Mouse (Mus musculus) neural tube, embryonic 13.5 days (tissue): ENCODE results near the gene Uba1. TPM values are rescaled to one million over a fixed set of nuclear protein-coding genes. Genes with fewer than 3 reads are reported as not detected.

Source experiments
- ATAC-seq: fragments of 200-750 bp; cut with Nextera tagmentation; 2 replicates; pipeline ENCODE4 v1.8.0; 2017; ENCODE audit warnings: low read depth, mild to moderate bottlenecking, moderate TSS enrichment, moderate library complexity
- H3K27ac ChIP-seq: fragments of 300-500 bp; sonication (generic); replicated peaks from 2 replicates; pipeline ENCODE4 v1.5.1; 2015; ENCODE audit warnings: moderate library complexity, mild to moderate bottlenecking, inconsistent platforms
- H3K27me3 ChIP-seq: fragments of 300-500 bp; sonication (generic); 2 replicates; pipeline ENCODE4 v1.6.1; 2015; ENCODE audit warnings: mild to moderate bottlenecking, inconsistent platforms
- H3K36me3 ChIP-seq: fragments of 300-500 bp; sonication (generic); 2 replicates; pipeline ENCODE4 v1.6.1; 2015; ENCODE audit warnings: mild to moderate bottlenecking, inconsistent platforms
- H3K4me1 ChIP-seq: fragments of 300-500 bp; sonication (generic); replicated peaks from 2 replicates; pipeline ENCODE4 v1.6.1; 2015; ENCODE audit warnings: inconsistent platforms
- H3K4me2 ChIP-seq: fragments of 300-500 bp; sonication (generic); 2 replicates; pipeline ENCODE4 v1.6.1; 2015; ENCODE audit warnings: inconsistent platforms, mild to moderate bottlenecking, moderate library complexity
- H3K4me3 ChIP-seq: fragments of 300-500 bp; sonication (generic); 2 replicates; pipeline ENCODE4 v1.5.1; 2015; ENCODE audit warnings: mild to moderate bottlenecking, inconsistent platforms
- H3K9ac ChIP-seq: fragments of 300-500 bp; sonication (generic); 2 replicates; pipeline ENCODE4 v1.6.1; 2015; ENCODE audit warnings: moderate library complexity, mild to moderate bottlenecking, inconsistent platforms
- H3K9me3 ChIP-seq: fragments of 300-500 bp; sonication (generic); 2 replicates; pipeline ENCODE4 v1.6.1; 2016; ENCODE audit warnings: inconsistent platforms
- WGBS: fragments of 180-500 bp; shearing (Covaris S2); methylation state at CpG from one replicate; pipeline ENCODE4 v1.1.7; 2015; 5-methylcytosine and 5-hydroxymethylcytosine counted together
- polyA plus RNA-seq: library from polyadenylated mRNA; unstranded; fragments of >200 nt; fragmentation: Nextera tagmentation; extraction: Ambion mirVana; gene quantifications from 2 replicates; pipeline ENCODE4 v1.2.1, GENCODE M21; 2015

Gene Uba1
- 390 TPM in 2 replicates for polyA plus RNA-seq

- peak; percentile 88 for ATAC-seq
- H3K4me3 ChIP-seq = peak within 1 kb of the TSS; percentile 48
- peak within 1 kb of the TSS; percentile 28; the same call in 1 of the 2 replicates for H3K27ac ChIP-seq
- no peaks in the 10 kb centered on the region for H3K9me3 ChIP-seq
- H3K36me3 ChIP-seq = no peaks in the 10 kb centered on the region
- H3K27me3 ChIP-seq = no peaks in the 10 kb centered on the region
- peak within 1 kb of the TSS; percentile 63 for H3K9ac ChIP-seq
- 0 out of 2 replicates have a peak, but pooled peaks cover 7% of the 10 kb centered on the region for H3K4me1 ChIP-seq
- peak within 1 kb of the TSS; percentile 70 for H3K4me2 ChIP-seq
- WGBS = 22% methylated on average over 27 of the region's 27 CpGs
These were observed at the start of gene Uba1 for GRCm38 (mm10) chrX:20658026-20658652. Gene Uba1, plus strand, starts transcription at chrX:20658326.

- H3K4me2 ChIP-seq = no peak overlapping the region
- H3K27me3 ChIP-seq = no peaks in the 10 kb centered on the region
- H3K36me3 ChIP-seq = no peaks in the 10 kb centered on the region
- no peak overlapping the region for H3K27ac ChIP-seq
- H3K9me3 ChIP-seq = no peaks in the 10 kb centered on the region
- H3K4me1 ChIP-seq = no peaks in the 10 kb centered on the region
- no peak overlapping the region for H3K4me3 ChIP-seq
- 91% methylated on average over 4 of the region's 4 CpGs for WGBS
- no peak overlapping the region for H3K9ac ChIP-seq
- no peak for ATAC-seq
These were observed 49.6 kb upstream of the Uba1 start for GRCm38 (mm10) chrX:20608500-20608899.

- peaks cover 31% of the 10 kb centered on the region for H3K4me1 ChIP-seq
- peak overlapping the region; percentile 65 for H3K4me2 ChIP-seq
- 0 out of 2 replicates have a peak, but pooled peaks cover 26% of the 10 kb centered on the region for H3K36me3 ChIP-seq
- peak; percentile 59; the same call in 1 of the 2 replicates for ATAC-seq
- H3K9me3 ChIP-seq = no peaks in the 10 kb centered on the region
- peak overlapping the region; percentile 55 for H3K4me3 ChIP-seq
- 18% methylated on average over 17 of the region's 17 CpGs for WGBS
- no peaks in the 10 kb centered on the region for H3K27me3 ChIP-seq
- peak overlapping the region; percentile 76 for H3K9ac ChIP-seq
- H3K27ac ChIP-seq = peak overlapping the region; percentile 92
These were observed 41.3 kb upstream of the Uba1 start for GRCm38 (mm10) chrX:20616861-20617175.

- peak within 1 kb of the TSS; percentile 92 for H3K27ac ChIP-seq
- H3K9ac ChIP-seq = peak within 1 kb of the TSS; percentile 76
- peaks cover 31% of the 10 kb centered on the region for H3K4me1 ChIP-seq
- H3K9me3 ChIP-seq = no peaks in the 10 kb centered on the region
- 0 out of 2 replicates have a peak, but pooled peaks cover 26% of the 10 kb centered on the region for H3K36me3 ChIP-seq
- ATAC-seq = peak; percentile 98
- peak within 1 kb of the TSS; percentile 65 for H3K4me2 ChIP-seq
- H3K27me3 ChIP-seq = no peaks in the 10 kb centered on the region
- peak within 1 kb of the TSS; percentile 55 for H3K4me3 ChIP-seq
- WGBS = 21% methylated on average over 49 of the region's 49 CpGs
These were observed 40.8 kb upstream of the Uba1 start, which contains the start of the genes Rbm10 and Ndufb11 for GRCm38 (mm10) chrX:20617176-20617902. Gene Rbm10, plus strand, starts transcription at chrX:20617503. Gene Ndufb11, minus strand, starts transcription at chrX:20617619.

- WGBS = 23% methylated on average over 31 of the region's 31 CpGs
- Histone ChIP-seq H3K27me3 (no peaks in the 10 kb centered on the region), H3K36me3 (peaks cover 26% of the 10 kb centered on the region; the same call in 1 of the 2 replicates), H3K4me1 (peaks cover 31% of the 10 kb centered on the region), H3K27ac (peak overlapping the region; percentile 92), H3K4me3 (peak overlapping the region; percentile 55), H3K4me2 (peak overlapping the region; percentile 65), H3K9me3 (no peaks in the 10 kb centered on the region), H3K9ac (peak overlapping the region; percentile 76)
- ATAC-seq = peak; percentile 77
These were observed 40.2 kb upstream of the Uba1 start for GRCm38 (mm10) chrX:20617903-20618399.

GRCm38 (mm10) chrX:20638141-20638540 lies 20.0 kb upstream of the Uba1 start:
- no peak for ATAC-seq
- H3K27ac ChIP-seq = no peak overlapping the region
- no peaks in the 10 kb centered on the region for H3K4me1 ChIP-seq
- no peaks in the 10 kb centered on the region for H3K9me3 ChIP-seq
- H3K4me2 ChIP-seq = no peak overlapping the region
- no peak overlapping the region for H3K4me3 ChIP-seq
- WGBS = 96% methylated on average over 2 of the region's 2 CpGs
- peaks cover 60% of the 10 kb centered on the region for H3K36me3 ChIP-seq
- no peaks in the 10 kb centered on the region for H3K27me3 ChIP-seq
- no peak overlapping the region for H3K9ac ChIP-seq

GRCm38 (mm10) chrX:20644780-20645179 lies 13.3 kb upstream of the Uba1 start:
- Histone ChIP-seq H3K4me1 (no peaks in the 10 kb centered on the region), H3K9ac (no peak overlapping the region), H3K4me3 (no peak overlapping the region), H3K27me3 (no peaks in the 10 kb centered on the region), H3K4me2 (no peak overlapping the region), H3K27ac (no peak overlapping the region), H3K36me3 (peaks cover 80% of the 10 kb centered on the region), H3K9me3 (no peaks in the 10 kb centered on the region)
- WGBS = 85% methylated on average over 5 of the region's 5 CpGs
- no peak for ATAC-seq

GRCm38 (mm10) chrX:20657593-20657992 lies 533 bp upstream of the Uba1 start:
- ATAC-seq = no peak
- Histone ChIP-seq H3K4me1 (0 out of 2 replicates have a peak, but pooled peaks cover 7% of the 10 kb centered on the region), H3K27ac (no peak overlapping the region), H3K27me3 (no peaks in the 10 kb centered on the region), H3K9ac (0 out of 2 replicates have a peak overlapping the region, but pooled peaks have one; percentile 41), H3K4me3 (peak overlapping the region; percentile 48), H3K36me3 (no peaks in the 10 kb centered on the region), H3K4me2 (peak overlapping the region; percentile 70), H3K9me3 (no peaks in the 10 kb centered on the region)
- WGBS = 34% methylated on average over 5 of the region's 5 CpGs

GRCm38 (mm10) chrX:20658891-20659406 lies 823 bp downstream of the Uba1 start:
- no peak for ATAC-seq
- H3K4me1 ChIP-seq = 0 out of 2 replicates have a peak, but pooled peaks cover 7% of the 10 kb centered on the region
- H3K4me3 ChIP-seq = peak overlapping the region; percentile 48
- H3K27ac ChIP-seq = no peak overlapping the region
- H3K4me2 ChIP-seq = peak overlapping the region; percentile 70
- no peaks in the 10 kb centered on the region for H3K9me3 ChIP-seq
- H3K36me3 ChIP-seq = no peaks in the 10 kb centered on the region
- H3K27me3 ChIP-seq = no peaks in the 10 kb centered on the region
- H3K9ac ChIP-seq = peak overlapping the region; percentile 63
- WGBS = 19% methylated on average over 24 of the region's 24 CpGs

GRCm38 (mm10) chrX:20662317-20662715 lies 4.2 kb downstream of the Uba1 start:
- 30% methylated on average over 5 of the region's 5 CpGs for WGBS
- Histone ChIP-seq H3K9ac (no peak overlapping the region), H3K27ac (peak overlapping the region; percentile 93), H3K4me3 (peak overlapping the region; percentile 65; the same call in 1 of the 2 replicates), H3K27me3 (no peaks in the 10 kb centered on the region), H3K36me3 (peaks cover 11% of the 10 kb centered on the region), H3K4me1 (peaks cover 39% of the 10 kb centered on the region), H3K9me3 (no peaks in the 10 kb centered on the region), H3K4me2 (peak overlapping the region; percentile 34)
- ATAC-seq = peak; percentile 63

GRCm38 (mm10) chrX:20662716-20663443 lies 4.8 kb downstream of the Uba1 start:
- H3K4me1 ChIP-seq = peaks cover 41% of the 10 kb centered on the region
- WGBS = 18% methylated on average over 24 of the region's 28 CpGs
- H3K36me3 ChIP-seq = peaks cover 16% of the 10 kb centered on the region
- peak overlapping the region; percentile 65 for H3K4me3 ChIP-seq
- peak overlapping the region; percentile 65 for H3K4me2 ChIP-seq
- H3K27me3 ChIP-seq = no peaks in the 10 kb centered on the region
- peak; percentile 90 for ATAC-seq
- H3K9ac ChIP-seq = peak overlapping the region; percentile 87
- no peaks in the 10 kb centered on the region for H3K9me3 ChIP-seq
- H3K27ac ChIP-seq = peak overlapping the region; percentile 93
